Mouse (Mus musculus) adrenal gland, postnatal 0 days (tissue): Measurements from ENCODE around the gene Olfr203. TPM values are rescaled to one million over a fixed set of nuclear protein-coding genes. Genes with fewer than 3 reads are reported as not detected.

Experiments
- polyA plus RNA-seq: library from polyadenylated mRNA; unstranded; fragments of >200 nt; fragmentation: Nextera tagmentation; extraction: Ambion mirVana; gene quantifications from 2 replicates; pipeline ENCODE4 v1.2.1, GENCODE M21; 2015

Gene Olfr203
- not detected in 2 replicates for polyA plus RNA-seq

DNA sequence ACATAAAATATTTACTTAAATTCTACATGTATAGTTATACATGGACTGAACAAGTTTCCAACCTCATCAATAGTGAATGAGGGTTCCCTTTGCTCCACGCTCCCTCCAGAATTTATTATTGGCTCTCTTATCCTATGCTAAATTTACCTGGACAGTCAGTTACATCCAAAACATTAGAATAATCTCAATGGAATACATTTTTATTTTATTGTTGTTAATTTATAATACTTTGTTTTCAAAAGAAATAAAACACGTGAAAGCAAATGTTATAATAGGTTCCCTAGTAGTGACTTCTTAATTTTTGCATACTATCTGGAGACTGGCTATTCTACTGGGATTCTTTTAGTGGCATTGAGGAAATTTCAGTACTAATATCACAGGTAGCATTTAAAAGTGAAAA lies at the start of gene Olfr203:
TSS of gene Olfr203 (plus strand) at position 301 of the 400 bp plus-strand sequence.

DNA sequence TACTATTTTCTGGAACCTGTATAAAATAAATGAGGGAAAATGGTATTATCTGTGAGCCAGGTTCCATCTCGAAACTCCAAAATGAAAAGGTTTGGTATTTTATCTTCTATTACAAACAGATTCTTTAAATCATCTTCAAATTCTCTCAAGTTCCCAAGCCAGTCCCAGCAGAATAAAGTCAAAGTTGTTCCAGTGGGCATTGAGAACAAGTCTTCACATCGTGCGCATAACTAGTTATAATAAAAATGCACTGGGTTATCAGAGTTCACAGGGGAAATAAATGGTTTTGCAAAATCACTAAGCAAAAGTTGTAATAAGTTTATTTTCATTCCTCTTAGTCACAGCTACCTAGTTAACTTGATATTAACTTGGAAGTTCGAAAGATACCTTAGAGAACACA lies 26.1 kb upstream of the Olfr203 start, which contains the start of gene Olfr201:
TSS of gene Olfr201 (minus strand) at position 101 of the 400 bp plus-strand sequence.

DNA sequence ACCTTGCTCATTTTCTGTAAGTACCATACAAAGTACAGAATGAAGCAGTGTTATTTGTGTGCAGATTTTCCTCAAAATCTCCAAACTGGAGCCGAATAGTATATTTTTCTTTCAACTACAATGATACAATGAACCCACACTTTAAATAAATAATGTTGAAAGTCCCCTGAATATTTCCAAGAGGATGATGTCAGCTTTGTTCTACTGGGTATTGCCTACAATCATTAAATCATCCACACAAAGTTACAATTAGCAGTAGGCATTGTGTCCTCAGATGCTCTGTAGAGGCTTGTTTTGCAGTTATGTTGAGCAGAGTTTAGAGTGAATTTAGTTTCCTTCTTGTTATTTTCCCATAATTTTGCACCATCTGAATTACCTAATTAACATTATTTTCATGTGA lies 12.0 kb upstream of the Olfr203 start, which contains the start of gene Olfr202:
TSS of gene Olfr202 (minus strand) at position 101 of the 400 bp plus-strand sequence.

DNA sequence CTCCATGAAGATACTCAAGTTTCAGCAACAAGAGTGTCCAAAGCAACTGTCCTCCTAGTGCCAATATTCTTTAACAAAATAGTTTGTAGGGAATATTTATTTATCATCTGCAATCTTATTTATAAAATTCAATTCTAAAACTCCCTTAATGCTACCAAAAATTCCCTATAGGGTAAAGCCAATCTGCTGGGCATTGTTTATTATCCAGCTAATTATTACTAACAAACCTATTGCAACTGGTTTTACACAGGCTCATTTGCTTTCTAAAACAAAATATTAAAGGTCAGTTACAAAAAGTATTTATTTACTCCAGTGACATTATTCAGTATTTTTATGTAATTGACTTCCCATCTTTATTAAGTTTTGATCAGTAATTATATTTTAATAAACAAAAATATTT lies 19.5 kb downstream of the Olfr203 start, which contains the start of gene Olfr204:
TSS of gene Olfr204 (minus strand) at position 101 of the 400 bp plus-strand sequence.

DNA sequence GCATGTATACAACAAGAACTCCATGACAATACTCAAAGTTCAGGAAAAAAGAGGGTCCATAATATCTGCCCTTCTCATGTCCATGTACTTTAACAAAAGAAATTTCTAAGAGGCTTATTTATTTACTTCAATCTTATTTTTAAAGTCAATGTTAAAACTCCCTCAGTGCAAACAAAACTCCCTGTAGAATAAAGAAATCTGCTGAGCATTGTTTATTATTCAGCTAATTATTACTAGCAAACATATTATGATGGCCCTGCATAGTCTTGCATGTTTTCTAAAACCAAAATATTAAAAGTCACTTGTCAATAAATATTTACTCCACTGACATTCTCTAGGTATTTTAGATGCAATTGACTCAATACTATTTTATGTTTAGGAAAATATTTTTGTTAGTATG lies 32.4 kb downstream of the Olfr203 start, which contains the start of gene Olfr205:
TSS of gene Olfr205 (minus strand) at position 101 of the 400 bp plus-strand sequence.

DNA sequence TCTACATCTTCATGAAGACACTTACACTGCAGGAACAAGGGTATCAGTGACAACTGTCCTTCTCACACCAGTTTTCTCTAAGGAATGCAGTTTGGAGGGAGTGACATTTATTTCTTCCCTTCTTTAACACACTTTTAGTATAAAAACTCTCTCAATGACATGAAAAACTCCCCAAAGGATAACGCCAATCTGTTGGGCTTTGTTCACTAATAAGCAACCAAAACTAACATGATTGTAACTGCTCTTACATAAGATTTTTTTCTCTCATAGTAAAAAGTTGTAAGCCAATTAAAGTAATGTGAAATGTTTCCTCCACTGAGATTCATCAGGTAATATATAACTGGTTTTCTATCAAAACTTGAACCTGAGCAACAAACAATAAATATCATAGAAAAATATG lies 50.5 kb downstream of the Olfr203 start, which contains the start of gene Olfr206:
TSS of gene Olfr206 (minus strand) at position 101 of the 400 bp plus-strand sequence.

Other genes with a start within 250 kb of the Olfr203 start
- not detected in 2 replicates for gene Olfr190, start 220.9 kb upstream of the Olfr203 start, polyA plus RNA-seq
- gene Olfr191, start 209.1 kb upstream of the Olfr203 start, polyA plus RNA-seq, result not detected in 2 replicates
- gene Olfr193, start 187.0 kb upstream of the Olfr203 start, polyA plus RNA-seq, result not detected in 2 replicates
- not detected in 2 replicates for gene Olfr194, start 177.8 kb upstream of the Olfr203 start, polyA plus RNA-seq
- gene Olfr195, start 151.8 kb upstream of the Olfr203 start, polyA plus RNA-seq, result not detected in 2 replicates
- not detected in 2 replicates for gene Olfr196, start 128.4 kb upstream of the Olfr203 start, polyA plus RNA-seq
- not detected in 2 replicates for gene Olfr198, start 95.3 kb upstream of the Olfr203 start, polyA plus RNA-seq
- gene Olfr199, start 79.1 kb upstream of the Olfr203 start, polyA plus RNA-seq, result not detected in 2 replicates
- not detected in 2 replicates for gene Olfr201, start 26.2 kb upstream of the Olfr203 start, polyA plus RNA-seq
- not detected in 2 replicates for gene Olfr202, start 12.1 kb upstream of the Olfr203 start, polyA plus RNA-seq
- gene Olfr204, start 19.4 kb downstream of the Olfr203 start, polyA plus RNA-seq, result not detected in 2 replicates
- gene Olfr205, start 32.3 kb downstream of the Olfr203 start, polyA plus RNA-seq, result not detected in 2 replicates
- not detected in 2 replicates for gene Olfr206, start 50.4 kb downstream of the Olfr203 start, polyA plus RNA-seq
- gene Olfr209, start 65.1 kb downstream of the Olfr203 start, polyA plus RNA-seq, result not detected in 2 replicates
- not detected in 2 replicates for gene Gabrr3, start 108.5 kb downstream of the Olfr203 start, polyA plus RNA-seq
- 10.3 and 18.8 TPM in 2 replicates for gene Riox2, start 172.9 kb downstream of the Olfr203 start, polyA plus RNA-seq